Mouse (Mus musculus): ENCODE measurements around the gene Pcsk2.

Gene Pcsk2

DNA sequence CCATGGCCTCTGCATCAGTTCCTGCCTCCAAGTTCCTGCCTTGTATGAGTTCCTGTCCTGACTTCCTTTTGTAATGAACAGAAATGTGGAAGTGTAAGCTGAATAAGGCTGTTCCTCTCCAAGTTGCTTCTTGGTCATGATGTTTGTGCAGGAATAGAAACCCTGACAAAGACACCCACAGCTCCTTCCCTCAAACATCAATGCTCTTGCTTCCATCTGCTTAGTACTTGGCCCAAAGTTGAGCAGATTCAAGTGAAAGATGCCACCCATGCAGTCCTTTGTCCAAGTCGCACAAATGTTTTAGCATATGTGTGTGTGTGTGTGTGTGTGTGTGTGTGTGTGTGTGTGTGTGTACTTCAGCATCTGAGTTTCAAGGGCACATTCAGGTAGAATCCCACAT lies 97.3 kb downstream of the Pcsk2 start:
- no peak for DNase-seq (ENCODE audit: extremely low read depth, insufficient read length, low spot score)

GRCm38 (mm10) chr2:143644374-143644773 lies 98.4 kb downstream of the Pcsk2 start:
- no peak for DNase-seq (ENCODE audit: extremely low read depth, insufficient read length, low spot score)

GRCm38 (mm10) chr2:143646001-143646400 lies 100.0 kb downstream of the Pcsk2 start:
- DNase-seq (ENCODE audit: extremely low read depth, insufficient read length, low spot score): no peak

DNA sequence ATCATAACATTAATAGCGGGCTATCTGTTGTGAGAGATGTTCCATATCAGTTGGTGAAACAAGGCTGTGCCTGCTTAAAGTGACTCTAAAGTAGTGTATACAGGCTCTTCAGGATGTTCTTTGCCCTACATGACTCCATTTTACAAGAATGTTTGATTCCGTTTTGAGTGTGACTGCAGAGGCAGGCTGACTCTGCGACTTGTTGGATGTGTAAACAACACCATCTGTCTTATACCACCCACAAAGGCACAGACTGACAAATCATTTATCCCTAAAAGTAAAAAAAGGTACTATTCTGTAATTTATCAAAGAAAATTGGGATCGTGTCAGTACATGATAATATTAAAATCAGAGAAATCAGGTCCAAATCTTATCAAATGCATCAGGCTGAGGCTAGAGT lies 108.7 kb downstream of the Pcsk2 start:
- DNase-seq (ENCODE audit: extremely low read depth, insufficient read length, low spot score): no peak

DNA sequence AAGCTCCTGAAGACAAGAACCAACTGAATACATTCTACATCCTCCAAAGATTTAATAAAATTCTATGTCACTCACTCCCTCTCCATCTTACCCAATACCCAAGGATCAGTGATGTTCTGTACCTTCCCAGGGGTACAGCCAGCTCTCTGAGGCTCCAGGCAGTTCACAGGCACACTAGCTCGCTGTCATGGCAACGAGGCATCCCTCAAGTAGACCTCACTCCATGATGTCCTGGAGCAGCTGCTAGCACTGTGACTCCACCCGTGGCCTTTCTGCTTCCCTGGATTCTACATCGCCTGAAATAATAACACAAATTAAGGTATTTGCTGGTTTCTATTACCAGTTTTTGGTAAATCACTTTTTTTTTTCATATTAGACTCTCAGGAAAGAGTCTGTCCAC lies 111.0 kb downstream of the Pcsk2 start:
- no peak for DNase-seq (ENCODE audit: extremely low read depth, insufficient read length, low spot score)

- DNase-seq (ENCODE audit: extremely low read depth, insufficient read length, low spot score): no peak
Observed at GRCm38 (mm10) chr2:143666785-143667184, 120.8 kb downstream of the Pcsk2 start.

- no peak for DNase-seq (ENCODE audit: extremely low read depth, insufficient read length, low spot score)
Observed at GRCm38 (mm10) chr2:143677869-143678268, 131.9 kb downstream of the Pcsk2 start.

DNA sequence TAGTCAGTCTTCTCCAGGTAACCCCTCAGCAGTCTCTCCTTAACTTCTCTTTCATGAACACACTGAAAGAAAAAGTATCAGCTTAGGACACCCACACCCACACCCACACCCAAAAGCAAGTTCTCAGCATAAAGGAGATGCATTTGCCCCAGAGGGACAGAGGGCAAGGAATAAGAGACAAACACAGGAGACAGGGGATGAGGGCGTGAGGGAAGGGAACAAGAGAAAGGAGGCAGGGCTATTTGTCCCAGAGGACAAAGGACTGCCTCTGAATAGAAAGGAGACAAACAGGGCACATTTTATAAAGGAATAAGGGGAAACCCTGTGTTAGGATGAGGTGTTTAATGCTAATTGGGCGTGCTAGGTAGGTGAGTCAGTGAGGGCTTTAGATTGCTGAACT lies 133.6 kb downstream of the Pcsk2 start:
- no peak for DNase-seq (ENCODE audit: extremely low read depth, insufficient read length, low spot score)

- no peak for DNase-seq (ENCODE audit: extremely low read depth, insufficient read length, low spot score)
Observed at GRCm38 (mm10) chr2:143681873-143682555, 136.1 kb downstream of the Pcsk2 start.

GRCm38 (mm10) chr2:143683513-143683912 lies 137.6 kb downstream of the Pcsk2 start:
- no peak for DNase-seq (ENCODE audit: extremely low read depth, insufficient read length, low spot score)

DNA sequence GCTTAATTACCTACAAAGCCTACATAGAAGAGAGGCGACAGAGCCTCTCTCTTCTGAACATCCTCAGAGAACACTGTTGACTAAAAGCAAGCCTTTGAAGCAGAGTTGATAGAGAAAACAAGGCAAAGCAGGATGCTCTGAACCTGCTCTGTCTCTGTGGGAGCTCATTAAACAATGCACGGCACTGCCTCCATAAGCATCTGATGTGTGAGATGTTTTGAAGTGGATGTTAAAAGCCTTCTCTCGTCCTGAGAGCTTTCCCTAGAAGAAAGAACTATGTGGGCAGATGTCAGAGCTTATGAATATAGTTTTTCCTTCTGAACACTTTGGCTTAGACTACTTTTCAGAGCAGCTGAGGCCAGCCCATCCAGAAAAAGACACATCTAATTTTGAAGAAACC lies 145.3 kb downstream of the Pcsk2 start:
- no peak for DNase-seq (ENCODE audit: extremely low read depth, insufficient read length, low spot score)

GRCm38 (mm10) chr2:143696026-143696557 lies 150.1 kb downstream of the Pcsk2 start:
- DNase-seq (ENCODE audit: extremely low read depth, insufficient read length, low spot score): no peak

- DNase-seq (ENCODE audit: extremely low read depth, insufficient read length, low spot score): no peak
Observed at GRCm38 (mm10) chr2:143696704-143697103, 150.7 kb downstream of the Pcsk2 start.

- DNase-seq (ENCODE audit: extremely low read depth, insufficient read length, low spot score): no peak
Observed at GRCm38 (mm10) chr2:143701141-143701540, 155.2 kb downstream of the Pcsk2 start.

DNA sequence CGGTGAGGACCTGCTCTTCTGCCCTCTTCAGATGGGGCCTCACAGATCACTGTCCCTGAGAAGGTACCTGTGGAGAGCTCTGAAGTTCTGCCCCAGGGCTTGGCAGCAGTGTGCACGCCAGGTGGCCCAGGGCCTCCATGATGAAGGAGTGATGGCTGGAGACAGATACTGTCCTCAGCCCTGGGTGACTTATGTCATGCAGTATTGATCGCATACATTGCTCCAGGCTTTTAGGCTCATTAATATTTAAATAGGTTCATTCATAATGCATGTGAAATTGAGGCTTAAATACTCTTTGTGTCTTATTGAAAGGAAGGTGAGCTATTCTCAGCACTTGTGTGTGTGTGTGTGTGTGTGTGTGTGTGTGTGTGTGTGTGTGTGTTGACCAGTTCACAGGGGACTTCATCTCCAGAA lies 157.0 kb downstream of the Pcsk2 start:
- no peak for DNase-seq (ENCODE audit: extremely low read depth, insufficient read length, low spot score)

- DNase-seq (ENCODE audit: extremely low read depth, insufficient read length, low spot score): no peak
Observed at GRCm38 (mm10) chr2:143708205-143708604, 162.2 kb downstream of the Pcsk2 start.

DNA sequence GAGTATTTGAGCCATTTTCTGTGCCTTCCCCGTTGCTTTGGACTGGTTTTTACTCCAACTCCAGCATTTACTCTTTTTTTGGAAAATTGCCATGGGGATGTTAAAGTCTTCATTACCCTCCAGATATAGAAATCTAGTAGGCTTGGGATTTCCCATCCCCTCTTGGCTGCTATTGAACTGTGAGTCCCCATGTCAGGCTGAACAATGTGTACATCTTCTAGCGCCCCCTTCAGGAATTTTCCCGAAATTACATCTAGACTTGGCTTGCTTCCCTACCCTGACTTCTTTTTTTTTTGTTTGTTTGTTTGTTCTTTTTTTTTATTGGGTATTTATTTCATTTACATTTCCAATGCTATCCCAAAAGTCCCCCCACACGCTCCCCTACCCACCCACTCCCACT lies 163.3 kb downstream of the Pcsk2 start:
- DNase-seq (ENCODE audit: extremely low read depth, insufficient read length, low spot score): no peak

DNA sequence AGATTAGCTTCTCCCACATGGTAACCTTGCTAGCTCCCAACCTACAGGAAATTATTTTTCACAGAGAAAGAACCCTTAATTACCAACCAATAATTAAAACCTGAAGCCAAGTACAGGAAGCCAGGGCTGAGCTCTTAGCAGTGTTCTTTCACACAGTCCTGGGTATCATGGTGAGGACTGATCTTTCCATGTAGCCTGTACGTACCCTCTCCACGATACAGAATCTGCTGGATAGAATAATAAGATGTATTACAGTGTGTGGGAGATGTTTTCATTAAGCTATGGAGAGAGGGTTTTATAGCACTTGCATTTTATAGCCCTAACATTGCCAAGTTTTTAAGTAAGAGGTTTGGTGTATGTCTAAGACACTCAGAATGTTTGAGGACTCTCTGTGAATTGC lies 164.0 kb downstream of the Pcsk2 start:
- no peak for DNase-seq (ENCODE audit: extremely low read depth, insufficient read length, low spot score)

DNA sequence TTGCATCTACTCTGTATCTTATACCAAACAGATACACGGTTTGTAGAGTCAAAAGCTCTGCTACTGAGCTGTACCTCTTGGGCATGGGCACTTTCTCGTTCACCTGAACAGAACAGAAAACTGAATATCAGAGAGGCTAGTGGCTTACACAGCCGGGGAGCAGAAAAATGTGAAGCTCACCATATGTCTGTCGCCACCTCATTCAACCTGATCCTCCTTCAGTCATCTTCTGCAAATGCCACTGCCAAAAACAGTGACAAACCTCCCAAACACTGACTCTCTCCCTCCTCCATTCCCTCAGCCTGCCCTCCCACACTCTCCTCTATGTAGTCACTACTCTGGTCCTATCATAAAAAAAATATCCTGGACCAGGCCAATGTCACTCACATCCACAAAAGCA lies 165.9 kb downstream of the Pcsk2 start:
- DNase-seq (ENCODE audit: extremely low read depth, insufficient read length, low spot score): no peak

DNA sequence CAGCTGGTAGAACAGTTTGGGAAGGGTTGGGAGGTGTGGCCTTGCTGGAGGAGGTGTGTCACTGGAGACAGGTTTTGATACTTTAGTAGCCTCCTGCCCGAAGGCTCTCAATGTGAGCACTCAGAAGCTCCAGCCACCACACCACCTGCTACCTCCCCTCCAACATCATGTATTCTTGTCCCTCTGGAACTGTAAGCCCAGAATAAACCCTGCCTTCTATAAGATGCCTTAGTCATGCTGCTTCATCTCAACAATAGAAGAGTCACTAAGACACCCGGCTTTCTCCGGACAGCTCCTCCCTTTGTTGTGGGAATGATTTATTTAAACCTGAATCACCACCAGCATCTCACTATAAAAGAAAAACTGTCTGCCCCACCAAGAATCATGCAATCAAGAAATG lies 166.9 kb downstream of the Pcsk2 start:
- no peak for DNase-seq (ENCODE audit: extremely low read depth, insufficient read length, low spot score)

GRCm38 (mm10) chr2:143713902-143714301 lies 167.9 kb downstream of the Pcsk2 start:
- no peak for DNase-seq (ENCODE audit: extremely low read depth, insufficient read length, low spot score)

DNA sequence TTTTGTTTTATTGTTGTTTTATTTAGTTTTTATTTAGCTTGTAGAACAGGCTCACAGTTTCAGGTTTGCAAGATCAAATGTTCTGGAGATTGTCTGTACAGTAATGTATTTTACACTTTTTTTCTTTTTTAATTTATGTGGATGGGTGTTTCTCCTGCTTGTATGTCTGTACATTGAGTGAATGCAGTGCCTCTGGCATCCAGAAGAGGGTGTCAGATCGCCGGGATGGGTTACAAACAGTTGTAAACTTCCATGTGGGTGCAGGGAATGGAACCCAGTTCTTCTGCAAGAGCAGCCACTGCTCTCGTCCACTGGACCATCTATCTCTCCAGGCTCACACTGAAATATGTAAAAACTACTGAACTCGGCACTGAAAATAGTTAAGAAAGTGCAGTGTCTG lies 169.2 kb downstream of the Pcsk2 start:
- DNase-seq (ENCODE audit: extremely low read depth, insufficient read length, low spot score): no peak

- DNase-seq (ENCODE audit: extremely low read depth, insufficient read length, low spot score): no peak
Observed at GRCm38 (mm10) chr2:143723231-143723630, 177.3 kb downstream of the Pcsk2 start.

All from 3134 (cell line).